Mouse (Mus musculus) C3H10T1/2 (cell line): ENCODE measurements around the gene Chst4. TPM values are rescaled to one million over a fixed set of nuclear protein-coding genes. Genes with fewer than 3 reads are reported as not detected.

ENCODE experiments used
- polyA plus RNA-seq, 2 experiments: library from polyadenylated mRNA; unstranded; fragments of >200 nt; fragmentation: generic; extraction: Trizol; gene quantifications; one replicate each; pipeline ENCODE4 v1.2.1; 2012; ENCODE audit warnings: missing spikeins in 2 of 2

Gene Chst4
- under 1 TPM; 0.05 to 0.11 TPM for polyA plus RNA-seq

DNA sequence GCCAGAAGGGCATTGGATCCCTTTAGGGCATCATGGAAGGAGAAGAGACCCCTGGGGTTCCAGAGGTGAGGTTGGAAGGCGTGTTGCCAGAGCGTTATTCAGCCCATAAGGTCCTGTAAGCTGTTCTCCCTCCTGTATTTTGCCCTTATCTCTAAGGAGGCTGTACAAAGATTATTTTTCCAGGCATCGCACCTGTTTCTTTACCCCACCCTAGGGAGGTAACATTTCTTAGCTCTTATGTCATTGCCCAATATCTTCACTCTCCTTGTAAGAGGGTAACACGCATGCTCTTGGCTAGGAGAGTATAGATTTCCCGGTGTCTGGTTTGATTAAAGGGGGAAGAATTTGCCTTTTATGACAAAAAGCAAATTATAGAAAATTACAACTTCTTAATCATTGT, at the start of gene Chst4:
Gene Chst4, minus strand, starts transcription at position 82 of the 400 bp plus-strand sequence.

DNA sequence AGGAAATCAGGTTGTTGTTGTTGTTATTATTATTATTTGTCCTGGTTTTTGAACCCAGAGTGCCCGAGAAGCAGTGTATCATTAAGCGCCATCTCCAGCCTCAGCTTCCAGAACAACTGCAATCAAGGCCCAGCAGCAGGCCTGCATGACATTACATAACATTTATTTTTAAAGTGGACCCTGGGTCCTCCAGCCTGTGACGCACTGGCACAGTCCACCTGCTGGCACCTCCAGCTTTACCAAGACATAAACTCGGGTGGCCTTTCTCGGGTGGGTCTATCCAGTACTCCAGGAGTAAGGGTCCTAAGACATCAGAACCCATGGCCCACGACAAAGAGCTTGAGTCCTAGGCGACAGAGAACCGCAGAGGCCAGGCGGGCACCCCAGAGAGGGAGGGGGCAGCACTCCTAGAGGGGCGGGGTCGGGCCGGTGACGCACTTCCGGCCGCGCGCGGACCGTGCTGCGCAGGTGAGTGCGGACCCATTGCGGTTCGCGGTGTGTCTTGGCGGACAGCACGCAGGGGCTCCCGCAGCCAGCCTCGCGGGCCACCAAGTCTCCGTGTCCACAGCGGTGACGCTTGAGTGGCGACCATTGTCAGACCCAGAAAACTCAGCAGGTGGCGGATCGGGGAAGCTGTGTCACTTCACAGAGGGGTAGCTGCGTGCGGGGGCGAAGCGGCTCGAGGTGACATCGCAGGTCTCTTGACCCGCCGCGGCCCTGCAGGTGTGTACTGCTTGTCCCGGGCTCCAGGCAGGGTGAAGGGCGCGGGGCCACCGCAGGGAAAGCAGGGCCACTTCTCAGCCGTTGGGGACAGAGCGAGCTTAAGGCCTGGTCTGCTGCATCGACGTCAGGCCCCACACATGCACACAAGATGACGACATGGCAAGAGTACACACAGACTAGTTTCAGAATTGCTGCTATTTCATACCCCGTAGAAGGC, 40.0 kb upstream of the Chst4 start, which contains the start of gene Zfp612:
Gene Zfp612, plus strand, starts transcription at position 465 of the 940 bp plus-strand sequence.

DNA sequence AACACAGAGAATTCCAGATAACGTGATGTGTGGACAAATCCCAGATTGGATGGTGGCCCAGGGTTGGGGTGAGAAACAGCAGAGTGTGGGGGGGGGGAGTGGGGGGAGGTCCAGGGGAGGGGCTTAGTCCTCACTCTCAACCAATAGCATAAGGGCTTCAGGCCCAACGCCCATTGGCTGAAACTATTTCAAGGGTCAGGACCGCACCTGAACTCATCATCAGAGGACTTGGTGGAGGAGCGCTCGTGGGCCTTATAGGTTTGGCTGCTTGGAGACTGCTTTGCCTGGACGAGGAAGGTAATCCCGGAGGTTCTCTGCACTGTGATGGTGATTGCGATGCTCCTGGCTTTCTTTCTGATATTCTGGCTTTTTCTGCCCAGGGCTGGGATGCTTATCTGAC, 49.3 kb downstream of the Chst4 start, which contains the start of gene Tat:
Gene Tat, plus strand, starts transcription at position 214 of the 400 bp plus-strand sequence.

Other genes starting within 250 kb of the Chst4 start
- gene Phlpp2, start 171.2 kb downstream of the Chst4 start, polyA plus RNA-seq = 1 to 10 TPM in 1 of 2 experiments, under 1 TPM in 1; 0.29 to 3.7 TPM
- gene Marveld3, start 77.5 kb downstream of the Chst4 start, polyA plus RNA-seq = under 1 TPM in 1 of 2 experiments, not detected in 1; 0.04 TPM
- not detected for gene Tat, start 49.3 kb downstream of the Chst4 start, polyA plus RNA-seq
- not detected for gene Zfp612, start 40.0 kb upstream of the Chst4 start, polyA plus RNA-seq
- gene Gm21964, start 61.5 kb upstream of the Chst4 start, polyA plus RNA-seq = not detected
- not detected for gene Gm17720, start 63.0 kb upstream of the Chst4 start, polyA plus RNA-seq
- gene Calb2, start 128.5 kb upstream of the Chst4 start, polyA plus RNA-seq = not detected
- gene Cmtr2, start 175.9 kb upstream of the Chst4 start, polyA plus RNA-seq = 1 to 10 TPM in 1 of 2 experiments, under 1 TPM in 1; 0.19 to 1.3 TPM
- gene Hydin, start 227.2 kb upstream of the Chst4 start, polyA plus RNA-seq = under 1 TPM in 1 of 2 experiments, not detected in 1; 0.01 TPM